Mouse (Mus musculus) liver, embryonic 14.5 days (tissue): ENCODE measurements around the gene Cox8b. TPM values are rescaled to one million over a fixed set of nuclear protein-coding genes. Genes with fewer than 3 reads are reported as not detected.
A peak's percentile ranks its signal among the peaks of the same experiment; 100 is the strongest.

Experiments used
- ATAC-seq: fragments of 200-750 bp; cut with Nextera tagmentation; 2 replicates; pipeline ENCODE4 v1.8.0; 2017; ENCODE audit warnings: moderate number of reproducible peaks, mild to moderate bottlenecking, moderate library complexity; ENCODE audit not compliant: insufficient read depth
- DNase-seq, 3 experiments: peaks; one replicate each; pipeline ENCODE4 v3.0.0-alpha.2; 2012 to 2013; ENCODE audit warnings: low read depth in 3 of 3, low spot score in 3 of 3
- H3K27ac ChIP-seq: fragments of 300-500 bp; sonication (generic); 2 replicates; pipeline ENCODE4 v1.5.1; 2014; ENCODE audit warnings: moderate library complexity, mild to moderate bottlenecking, control low read depth, inconsistent platforms
- H3K27me3 ChIP-seq: fragments of 300-500 bp; sonication (generic); 2 replicates; pipeline ENCODE4 v1.6.1; 2014; ENCODE audit warnings: mild to moderate bottlenecking, low read length, moderate library complexity; ENCODE audit not compliant: control insufficient read depth, insufficient read depth
- H3K36me3 ChIP-seq: fragments of 300-500 bp; sonication (generic); replicated peaks from 2 replicates; pipeline ENCODE4 v1.6.1; 2014; ENCODE audit warnings: low read depth; ENCODE audit not compliant: control insufficient read depth, insufficient read depth
- H3K4me1 ChIP-seq, 2 experiments: fragments of 200-500 bp in 1 of 2; fragments of 300-500 bp in 1 of 2; sonication (generic) in 1 of 2; replicated peaks; 2 replicates each; pipeline ENCODE4 v1.6.1; 2012 to 2014; ENCODE audit warnings: antibody characterized with exemption in 1 of 2, inconsistent platforms in 1 of 2, low read length in 1 of 2; ENCODE audit not compliant: control insufficient read depth in 2 of 2, insufficient read depth in 2 of 2
- H3K4me2 ChIP-seq: fragments of 300-500 bp; sonication (generic); 2 replicates; pipeline ENCODE4 v1.6.1; 2014; ENCODE audit warnings: low read depth, mild to moderate bottlenecking, control low read depth, moderate library complexity
- H3K4me3 ChIP-seq, 2 experiments: fragments of 200-500 bp in 1 of 2; fragments of 300-500 bp in 1 of 2; sonication (generic) in 1 of 2; 2 replicates each; pipeline ENCODE4 v1.5.1; 2012 to 2014; ENCODE audit warnings: low read depth in 2 of 2, low read length in 2 of 2, mild to moderate bottlenecking in 2 of 2, control low read depth in 1 of 2, inconsistent platforms in 1 of 2, moderate library complexity in 1 of 2; ENCODE audit not compliant: insufficient read depth in 1 of 2
- H3K9ac ChIP-seq: fragments of 300-500 bp; sonication (generic); replicated peaks from 2 replicates; pipeline ENCODE4 v1.6.1; 2014; ENCODE audit warnings: mild to moderate bottlenecking, control low read depth, moderate library complexity
- H3K9me3 ChIP-seq: fragments of 300-500 bp; sonication (generic); 2 replicates; pipeline ENCODE4 v1.6.1; 2016; ENCODE audit warnings: low read length, mixed read lengths; ENCODE audit not compliant: control insufficient read depth
- CTCF ChIP-seq: IDR thresholded peaks from 2 replicates; pipeline ENCODE4 v1.5.1; 2016; ENCODE audit warnings: antibody characterized with exemption, low read depth, control low read depth
- EP300 ChIP-seq: IDR thresholded peaks from 2 replicates; pipeline ENCODE4 v1.6.1; 2016; ENCODE audit warnings: antibody characterized with exemption, low read depth
- WGBS: fragments of 180-500 bp; shearing (Covaris S2); extraction: QIAGEN DNeasy Blood & Tissue Kit; methylation state at CpG from one replicate; pipeline ENCODE4 v1.1.7; 2014; ENCODE audit not compliant: insufficient replicate concordance; 5-methylcytosine and 5-hydroxymethylcytosine counted together
- polyA plus RNA-seq, 2 experiments: library from polyadenylated mRNA; depleted of rRNA in 1 of 2; stranded (reverse) in 1 of 2; unstranded in 1 of 2; fragments of >200 nt; fragmentation: Nextera tagmentation in 1 of 2; extraction: Ambion mirVana in 1 of 2; gene quantifications; 2 replicates each; pipeline versions ENCODE4 v1.2.1 to v1.2.3; 2012 to 2014

The Cox8b gene
- polyA plus RNA-seq, 2 experiments, result not detected

DNA sequence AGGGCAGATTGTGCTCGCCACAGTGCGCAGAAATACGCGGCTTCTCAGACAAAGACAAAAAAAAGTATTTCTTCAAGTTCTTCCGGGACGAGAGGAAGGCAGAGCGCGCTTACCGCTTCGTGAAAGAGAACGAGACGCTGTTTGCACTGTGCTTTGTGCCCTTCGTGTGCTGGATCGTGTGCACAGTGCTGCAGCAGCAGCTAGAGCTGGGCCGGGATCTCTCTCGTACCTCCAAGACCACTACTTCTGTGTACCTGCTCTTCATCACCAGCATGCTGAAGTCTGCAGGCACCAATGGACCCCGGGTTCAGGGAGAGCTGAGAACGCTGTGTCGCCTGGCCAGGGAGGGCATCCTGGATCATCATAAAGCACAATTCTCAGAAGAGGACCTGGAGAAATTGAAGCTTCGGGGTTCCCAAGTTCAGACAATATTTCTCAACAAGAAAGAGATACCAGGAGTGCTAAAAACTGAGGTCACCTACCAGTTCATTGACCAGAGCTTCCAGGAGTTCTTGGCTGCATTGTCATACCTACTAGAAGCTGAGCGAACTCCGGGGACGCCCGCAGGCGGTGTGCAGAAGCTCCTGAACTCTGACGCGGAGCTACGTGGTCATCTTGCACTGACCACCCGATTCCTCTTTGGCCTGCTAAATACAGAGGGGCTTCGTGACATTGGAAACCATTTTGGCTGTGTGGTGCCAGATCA lies 23.0 kb upstream of the Cox8b start:
- DNase-seq, result no peak
- Histone ChIP-seq H3K27me3 (peaks cover 40% of the 10 kb centered on the region), H3K4me3 (no peak overlapping the region), H3K9ac (no peak overlapping the region), H3K27ac (no peak overlapping the region), H3K4me1 (peaks cover 0 to 3% of the 10 kb centered on the region in 2 experiments; a peak in 2 of 4 replicates), H3K4me2 (peak overlapping the region; percentile 44), H3K36me3 (no peaks in the 10 kb centered on the region), H3K9me3 (no peaks in the 10 kb centered on the region)
- ATAC-seq, result no peak
- WGBS, result 21% methylated on average over 30 of the region's 30 CpGs
- no peak for TF ChIP-seq CTCF
- TF ChIP-seq EP300, result no peak

DNA sequence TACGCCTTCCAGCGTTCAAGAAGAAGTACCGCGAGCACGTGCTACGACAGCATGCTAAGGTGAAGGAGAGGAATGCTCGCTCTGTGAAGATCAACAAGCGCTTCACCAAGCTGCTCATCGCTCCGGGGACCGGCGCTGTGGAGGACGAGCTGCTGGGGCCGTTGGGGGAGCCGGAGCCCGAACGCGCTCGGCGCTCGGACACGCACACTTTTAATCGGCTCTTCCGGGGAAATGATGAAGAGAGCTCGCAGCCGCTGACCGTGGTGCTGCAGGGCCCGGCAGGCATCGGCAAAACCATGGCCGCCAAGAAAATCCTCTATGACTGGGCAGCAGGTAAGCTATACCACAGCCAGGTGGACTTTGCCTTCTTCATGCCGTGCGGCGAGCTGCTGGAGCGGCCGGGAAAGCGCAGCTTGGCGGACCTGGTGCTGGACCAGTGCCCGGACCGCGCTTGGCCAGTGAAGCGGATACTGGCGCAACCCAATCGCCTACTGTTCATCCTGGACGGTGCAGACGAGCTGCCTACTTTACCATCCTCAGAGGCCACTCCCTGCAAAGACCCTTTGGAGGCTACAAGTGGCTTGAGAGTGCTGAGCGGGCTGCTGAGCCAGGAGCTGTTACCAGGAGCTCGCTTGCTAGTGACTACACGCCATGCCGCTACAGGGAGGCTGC lies 22.3 kb upstream of the Cox8b start:
- ATAC-seq, result peak; percentile 19; the same call in 1 of the 2 replicates
- H3K27me3 ChIP-seq, result peaks cover 40% of the 10 kb centered on the region
- H3K27ac ChIP-seq, result no peak overlapping the region

DNA sequence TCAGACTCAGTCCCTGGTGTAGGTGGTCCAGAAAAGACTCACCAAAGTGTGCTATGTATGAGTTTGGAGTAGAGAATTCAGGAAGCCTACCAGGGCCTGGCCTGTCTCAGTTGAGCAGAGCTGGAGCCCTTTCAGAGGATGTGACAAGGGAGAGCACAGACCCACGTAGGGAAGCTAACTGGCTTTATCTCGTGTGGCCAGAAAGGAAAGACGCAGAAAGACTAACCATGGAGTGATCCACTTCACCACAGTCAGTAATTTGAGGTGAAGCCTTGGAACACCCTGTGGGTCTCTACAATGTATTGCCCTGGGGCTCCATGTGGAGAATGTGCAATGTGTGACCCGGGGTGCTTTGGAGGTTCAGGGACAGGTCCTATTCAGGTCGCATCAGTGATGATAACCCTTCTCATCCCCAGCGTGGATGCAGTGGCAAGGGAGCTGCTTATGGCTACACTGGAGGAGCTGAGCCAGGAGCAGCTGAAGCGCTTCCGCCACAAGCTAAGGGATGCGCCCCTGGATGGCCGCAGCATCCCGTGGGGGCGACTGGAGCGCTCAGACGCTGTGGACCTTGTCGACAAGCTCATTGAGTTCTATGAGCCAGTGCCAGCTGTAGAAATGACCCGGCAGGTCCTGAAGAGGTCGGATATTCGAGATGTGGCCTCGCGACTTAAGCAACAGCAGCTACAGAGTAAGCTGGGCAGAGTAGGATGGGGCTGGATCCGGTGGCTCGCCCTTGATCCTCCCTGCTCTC lies 21.2 kb upstream of the Cox8b start:
- no peaks in the 10 kb centered on the region for H3K36me3 ChIP-seq
- no peak for ATAC-seq
- peaks cover 0 to 3% of the 10 kb centered on the region in 2 experiments; a peak in 2 of 4 replicates for H3K4me1 ChIP-seq
- no peaks in the 10 kb centered on the region for H3K9me3 ChIP-seq
- DNase-seq, result no peak
- no peak overlapping the region for H3K27ac ChIP-seq
- H3K4me2 ChIP-seq, result no peak overlapping the region
- no peak overlapping the region for H3K9ac ChIP-seq
- WGBS, result 30% methylated on average over 22 of the region's 22 CpGs
- H3K4me3 ChIP-seq, result no peak overlapping the region
- peaks cover 40% of the 10 kb centered on the region for H3K27me3 ChIP-seq
- TF ChIP-seq CTCF (no peak), EP300 (no peak)

More for the DNA sequence above, 22.3 kb upstream of the Cox8b start:
- Histone ChIP-seq H3K9ac (no peak overlapping the region), H3K9me3 (no peaks in the 10 kb centered on the region), H3K4me3 (0 out of 4 replicates have a peak overlapping the region, but pooled peaks have one; percentile 6 to 13), H3K4me1 (peaks cover 0 to 3% of the 10 kb centered on the region in 2 experiments; a peak in 2 of 4 replicates), H3K4me2 (peak overlapping the region; percentile 44), H3K36me3 (no peaks in the 10 kb centered on the region)
- WGBS, result 2% methylated on average over 49 of the region's 49 CpGs
- DNase-seq, result no peak
- no peak for TF ChIP-seq CTCF
- TF ChIP-seq EP300, result no peak

DNA sequence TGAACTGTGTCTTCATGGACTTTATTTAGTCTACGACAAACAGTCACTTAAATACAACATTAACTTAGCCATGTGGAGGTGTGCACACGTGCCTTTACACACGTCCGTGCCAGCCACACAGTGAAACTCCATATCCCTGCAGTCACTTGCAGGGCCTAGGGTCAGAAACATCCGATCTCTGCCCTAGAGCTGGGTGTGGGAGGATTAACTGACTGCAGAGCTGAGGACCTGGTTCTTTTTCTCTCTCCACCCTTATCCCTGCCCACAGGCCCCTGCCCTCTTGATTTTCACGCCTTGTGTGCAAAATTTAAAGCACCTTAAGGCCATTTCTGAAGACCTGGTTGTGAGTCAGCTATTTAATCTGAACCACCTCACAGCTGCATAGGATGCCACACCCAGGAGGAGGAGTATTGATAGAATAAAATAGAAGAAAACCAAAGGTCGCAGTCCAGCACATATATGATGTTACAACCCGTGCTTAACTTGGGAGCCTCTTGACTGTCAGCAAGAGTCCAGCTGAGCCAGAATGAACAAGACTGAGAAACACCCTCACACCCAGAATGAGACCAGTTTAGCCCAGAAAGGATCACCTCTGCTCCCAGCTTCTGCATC lies 20.3 kb upstream of the Cox8b start, which contains the start of gene Nlrp6:
TSS of gene Nlrp6 (plus strand) at position 485 of the 612 bp plus-strand sequence.
- Histone ChIP-seq H3K9ac (no peak within 1 kb of the TSS), H3K27me3 (peaks cover 40% of the 10 kb centered on the region), H3K9me3 (no peaks in the 10 kb centered on the region), H3K27ac (no peak within 1 kb of the TSS), H3K4me2 (no peak within 1 kb of the TSS), H3K4me3 (no peak within 1 kb of the TSS), H3K36me3 (no peaks in the 10 kb centered on the region), H3K4me1 (peaks cover 0 to 3% of the 10 kb centered on the region in 2 experiments; a peak in 2 of 4 replicates)
- WGBS, result 45% methylated on average over 8 of the region's 8 CpGs
- DNase-seq (no peak), ATAC-seq (no peak)
- TF ChIP-seq CTCF (no peak), EP300 (no peak)
